Mouse (Mus musculus): Measurements from ENCODE around the gene Cacna2d4.

Gene Cacna2d4

DNA sequence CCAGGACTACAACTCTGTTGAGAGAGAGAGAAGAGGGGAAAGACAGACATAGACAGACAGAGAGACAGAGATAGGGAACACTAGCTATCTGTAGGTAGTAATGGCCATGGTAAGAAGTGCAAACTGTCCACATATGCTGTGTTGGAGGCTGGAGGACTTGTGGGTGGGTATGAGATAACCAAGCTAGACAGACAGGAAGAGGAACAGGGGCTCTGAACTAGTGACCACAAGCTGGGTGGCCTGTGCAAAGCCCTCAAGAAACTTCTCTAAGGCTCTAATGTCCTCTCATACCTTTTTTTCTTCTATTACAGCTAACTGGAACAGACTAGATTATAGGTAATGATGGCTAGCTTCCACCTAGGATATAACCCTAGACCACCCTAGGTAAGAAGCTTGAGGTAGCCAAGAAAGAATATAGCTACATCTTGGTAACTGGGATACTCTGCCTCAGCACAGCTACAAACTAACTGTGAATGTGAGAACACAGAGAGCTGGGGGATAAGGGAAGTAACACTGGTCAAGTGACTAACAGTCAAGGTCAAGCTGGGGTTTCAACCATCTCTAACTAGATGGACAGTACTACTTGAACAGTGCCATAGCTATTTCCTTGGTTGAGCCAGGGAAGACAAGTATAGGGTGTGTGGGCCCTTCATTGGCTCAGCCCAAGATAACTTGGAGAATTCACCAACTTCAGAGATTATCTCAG, 136.8 kb downstream of the Cacna2d4 start:
- TF ChIP-seq GATA4 (IDR thresholded peaks at IDR 0.05; ENCODE audit: insufficient replicate concordance, low read length) = no peak

DNA sequence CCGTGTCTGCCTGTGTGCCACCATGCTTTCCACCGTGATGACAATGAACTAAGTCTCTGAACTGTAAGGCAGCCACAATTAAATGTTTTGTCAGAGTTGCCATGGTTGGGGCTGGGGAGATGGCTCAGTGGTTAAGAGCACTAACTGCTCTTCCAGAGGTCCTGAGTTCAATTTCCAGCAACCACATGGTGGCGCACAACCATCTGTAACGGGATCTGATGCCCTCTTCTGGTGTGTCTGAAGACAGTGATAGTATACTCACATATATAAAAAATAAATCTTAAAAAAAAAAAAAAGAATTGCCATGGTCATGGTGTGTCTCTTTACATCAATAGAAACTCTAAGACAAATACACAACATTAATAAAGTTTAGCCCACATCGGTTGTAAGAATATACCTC, 138.7 kb downstream of the Cacna2d4 start:
- no peak for TF ChIP-seq GATA4 (IDR thresholded peaks at IDR 0.05; ENCODE audit: insufficient replicate concordance, low read length)

DNA sequence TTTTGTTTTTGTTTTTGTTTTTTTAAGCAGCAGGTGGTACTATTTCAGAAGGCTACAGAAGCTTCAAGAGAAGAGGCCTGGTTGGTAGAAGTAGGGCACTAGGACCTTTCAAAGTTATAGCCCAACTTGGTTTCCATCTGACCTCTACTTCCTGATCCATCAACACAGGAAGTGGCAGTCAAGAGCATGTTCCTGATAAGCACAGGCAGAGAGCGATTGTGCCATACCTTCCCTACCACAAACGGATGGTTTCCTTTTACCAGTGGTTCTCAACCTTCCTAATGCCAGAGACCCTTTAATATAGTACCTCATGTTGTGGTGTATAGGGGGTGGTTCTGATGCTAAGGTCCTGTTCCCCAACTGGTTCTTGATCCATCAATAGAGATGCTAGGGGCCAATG, 141.3 kb downstream of the Cacna2d4 start:
- TF ChIP-seq GATA4 (IDR thresholded peaks at IDR 0.05; ENCODE audit: insufficient replicate concordance, low read length) = peak; percentile 77; the same call in 1 of the 2 replicates

DNA sequence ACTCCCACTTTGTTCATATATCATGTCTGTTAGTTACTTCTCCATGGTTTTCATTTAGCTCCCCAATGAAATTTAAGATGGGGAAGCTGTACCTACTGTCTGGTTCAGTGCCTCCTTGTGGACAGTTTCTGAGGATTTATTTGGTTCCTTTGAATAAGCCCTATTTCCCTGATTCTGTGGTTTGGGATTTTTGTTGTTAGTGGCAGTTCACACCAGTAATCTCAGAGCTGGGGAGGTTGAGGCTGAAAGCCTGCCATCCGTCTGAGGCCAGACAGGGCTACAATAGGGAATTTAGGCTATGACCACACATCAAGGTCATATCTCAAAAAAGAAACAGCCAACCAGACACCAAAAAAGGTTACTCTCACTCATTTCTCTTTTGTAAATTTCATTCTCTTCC, 142.3 kb downstream of the Cacna2d4 start:
- no peak for TF ChIP-seq GATA4 (IDR thresholded peaks at IDR 0.05; ENCODE audit: insufficient replicate concordance, low read length)

DNA sequence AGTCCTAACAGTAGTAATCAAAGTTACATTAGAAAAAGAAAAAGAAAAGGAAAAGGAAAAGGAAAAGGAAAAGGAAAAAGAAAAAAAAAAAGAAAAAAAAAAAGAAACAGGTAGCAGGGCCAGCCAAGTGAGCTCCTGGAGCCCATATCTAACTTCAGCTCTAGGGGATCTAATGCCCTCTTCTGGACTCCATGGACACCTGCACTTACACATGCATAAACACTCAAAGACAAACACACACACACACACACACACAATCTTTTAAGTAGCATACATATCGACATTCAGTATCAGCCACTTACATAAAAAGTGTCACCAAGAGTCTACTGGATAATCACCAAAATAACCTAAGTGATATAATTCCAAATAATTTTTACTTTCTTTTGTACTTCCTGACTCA, 149.3 kb downstream of the Cacna2d4 start:
- no peak for TF ChIP-seq GATA4 (IDR thresholded peaks at IDR 0.05; ENCODE audit: insufficient replicate concordance, low read length)

DNA sequence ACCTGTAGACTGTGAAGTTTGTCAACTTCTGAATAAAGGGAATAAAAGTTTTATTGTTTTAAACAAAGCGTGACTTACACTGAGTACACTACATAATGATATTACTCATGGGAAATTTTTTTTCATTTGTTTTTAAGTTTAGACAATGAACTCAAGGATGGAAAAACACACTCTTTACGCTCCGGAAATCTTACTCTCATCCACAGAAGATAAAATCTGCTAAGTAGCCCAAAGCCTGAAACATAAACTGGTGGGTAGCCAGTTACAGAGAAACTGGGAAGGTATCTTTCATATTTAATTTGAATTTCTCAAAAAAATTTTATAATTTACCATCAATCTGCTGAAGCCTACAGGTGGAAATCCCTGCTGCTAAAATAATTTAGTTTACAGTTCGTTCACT, 150.1 kb downstream of the Cacna2d4 start:
- TF ChIP-seq GATA4 (IDR thresholded peaks at IDR 0.05; ENCODE audit: insufficient replicate concordance, low read length) = no peak

DNA sequence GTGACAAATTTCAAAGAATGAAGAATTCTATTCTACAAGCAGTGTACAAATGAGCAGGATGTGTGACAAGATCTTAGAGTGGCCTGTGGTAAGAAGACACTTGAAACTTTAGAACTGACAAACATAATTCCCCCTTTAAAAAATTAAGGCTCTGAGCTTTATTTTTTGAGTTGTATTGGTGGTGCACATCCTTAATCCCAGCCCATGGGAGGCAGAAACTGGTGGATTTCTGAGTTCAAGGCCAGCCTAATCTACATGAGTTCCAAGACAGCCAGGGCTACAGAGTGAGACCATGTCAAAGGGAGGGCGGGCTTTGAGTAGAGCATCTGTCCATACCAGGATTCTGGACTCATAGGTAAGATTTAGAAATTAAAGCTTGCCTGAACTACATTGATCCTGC, 150.5 kb downstream of the Cacna2d4 start:
- no peak for TF ChIP-seq GATA4 (IDR thresholded peaks at IDR 0.05; ENCODE audit: insufficient replicate concordance, low read length)

DNA sequence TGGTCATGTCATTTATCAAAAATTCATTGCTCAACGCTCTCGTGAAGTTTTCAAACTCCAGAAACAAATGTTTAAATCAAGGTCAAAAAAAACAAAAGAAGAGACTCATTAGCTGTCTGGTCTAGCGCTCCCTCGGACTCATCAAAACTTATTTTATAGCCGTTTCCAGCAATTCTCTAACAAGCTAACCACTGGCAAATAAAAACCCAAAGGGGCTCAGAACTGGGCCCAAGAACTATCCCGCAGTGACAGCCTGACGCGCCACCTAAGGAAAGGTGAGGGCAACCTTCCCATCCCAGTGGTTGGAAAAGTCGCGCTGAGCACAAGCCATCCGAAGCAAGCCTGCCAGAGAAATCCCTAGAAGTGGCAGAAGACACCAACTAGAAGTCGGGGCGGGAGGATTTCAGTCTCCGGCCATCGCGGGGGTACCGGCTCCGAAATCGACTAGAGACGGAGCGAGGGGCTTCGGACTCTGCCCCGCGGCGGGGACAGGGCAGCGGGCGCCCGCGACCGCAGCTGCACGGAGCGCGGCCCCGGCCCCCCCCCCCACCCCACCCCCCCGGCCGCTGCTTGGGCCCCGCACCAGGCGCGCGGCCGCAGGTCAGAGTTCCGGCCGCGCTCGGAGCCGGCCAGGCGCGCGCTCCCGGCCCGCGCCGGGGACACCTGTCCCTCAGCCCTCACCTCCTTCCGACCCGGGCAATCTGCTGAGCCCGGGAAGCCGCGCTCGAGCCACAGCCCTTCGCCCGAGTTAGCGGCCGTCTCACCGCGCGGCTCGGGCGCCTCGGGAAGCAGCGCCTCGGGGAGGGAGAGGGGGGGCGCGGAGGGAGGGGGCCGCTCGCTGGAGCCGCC, 151.7 kb downstream of the Cacna2d4 start:
- no peak for TF ChIP-seq GATA4 (IDR thresholded peaks at IDR 0.05; ENCODE audit: insufficient replicate concordance, low read length)

DNA sequence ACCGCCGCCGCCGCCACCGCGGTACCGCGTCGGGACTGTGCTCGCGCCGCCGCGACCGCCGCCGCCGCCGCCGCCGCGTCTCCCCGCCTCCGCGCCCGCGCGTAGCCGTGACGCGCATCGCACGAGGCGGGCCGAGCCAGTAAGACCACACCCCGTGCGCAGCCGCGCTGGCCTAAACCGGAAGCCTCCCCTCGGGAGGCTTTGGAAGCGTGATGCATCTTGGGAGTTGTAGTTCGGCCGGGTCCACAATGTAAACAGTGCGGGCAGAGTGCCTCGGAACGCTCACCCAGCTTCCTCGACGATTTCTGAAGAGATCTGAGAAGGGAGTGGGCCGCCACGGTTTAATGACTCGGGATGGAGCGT, 152.3 kb downstream of the Cacna2d4 start:
- TF ChIP-seq GATA4 (IDR thresholded peaks at IDR 0.05; ENCODE audit: insufficient replicate concordance, low read length) = no peak

DNA sequence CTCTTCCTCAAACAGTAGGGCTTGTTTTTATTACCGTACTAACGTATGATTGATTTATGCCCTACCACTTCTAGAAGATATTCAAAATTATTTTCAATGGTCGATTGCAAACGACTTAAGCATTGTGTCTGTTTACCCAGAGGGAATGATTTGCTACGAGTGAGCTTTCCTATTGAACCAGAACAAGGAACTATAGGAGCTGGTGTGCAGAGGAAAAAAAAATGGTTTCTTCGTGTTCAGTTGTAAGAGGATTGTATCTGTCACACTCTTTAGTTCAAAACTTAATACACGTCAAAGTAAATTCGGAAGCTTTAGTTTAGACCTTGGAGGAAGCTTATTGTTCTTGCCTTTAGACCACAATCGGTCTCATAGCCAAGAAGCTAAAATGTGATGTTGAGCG, 152.8 kb downstream of the Cacna2d4 start:
- no peak for TF ChIP-seq GATA4 (IDR thresholded peaks at IDR 0.05; ENCODE audit: insufficient replicate concordance, low read length)

DNA sequence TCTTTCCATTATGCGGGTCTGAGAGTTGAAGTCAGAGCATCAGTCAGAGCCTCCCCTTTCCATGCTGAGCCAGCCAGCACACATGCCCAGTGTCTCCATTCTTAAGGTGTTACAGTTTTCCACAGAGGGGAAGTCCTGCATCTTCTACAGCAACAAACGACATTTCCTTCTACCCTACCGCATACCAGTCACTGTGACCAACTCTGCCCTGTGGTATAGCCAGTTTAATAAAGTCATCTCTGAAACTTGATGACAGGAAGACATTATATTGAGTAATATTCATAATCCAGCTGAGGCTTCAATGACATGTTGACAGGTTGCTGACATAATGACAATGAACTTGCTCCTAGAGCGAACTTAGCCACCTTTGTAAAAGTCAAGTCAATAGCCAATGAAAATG, 154.4 kb downstream of the Cacna2d4 start:
- no peak for TF ChIP-seq GATA4 (IDR thresholded peaks at IDR 0.05; ENCODE audit: insufficient replicate concordance, low read length)

DNA sequence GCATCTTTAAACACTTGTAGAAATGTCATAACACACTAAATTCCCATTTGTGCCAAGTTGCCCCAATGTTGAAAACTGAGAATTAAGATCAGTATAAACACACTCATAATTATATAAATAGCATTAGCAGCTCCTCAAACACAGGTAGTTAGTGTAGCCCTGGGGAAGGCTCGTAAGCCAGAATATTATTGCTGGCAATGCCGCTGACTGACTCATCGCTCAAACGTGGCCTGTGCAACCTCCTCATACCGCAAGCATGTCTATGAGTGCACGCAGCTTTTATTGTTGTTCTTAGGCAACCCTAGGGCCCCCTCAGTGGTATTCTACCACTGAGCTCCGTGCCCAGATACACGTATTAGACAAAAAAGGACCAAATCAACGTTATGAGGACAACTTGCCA, 156.5 kb downstream of the Cacna2d4 start:
- TF ChIP-seq GATA4 (IDR thresholded peaks at IDR 0.05; ENCODE audit: insufficient replicate concordance, low read length) = no peak

DNA sequence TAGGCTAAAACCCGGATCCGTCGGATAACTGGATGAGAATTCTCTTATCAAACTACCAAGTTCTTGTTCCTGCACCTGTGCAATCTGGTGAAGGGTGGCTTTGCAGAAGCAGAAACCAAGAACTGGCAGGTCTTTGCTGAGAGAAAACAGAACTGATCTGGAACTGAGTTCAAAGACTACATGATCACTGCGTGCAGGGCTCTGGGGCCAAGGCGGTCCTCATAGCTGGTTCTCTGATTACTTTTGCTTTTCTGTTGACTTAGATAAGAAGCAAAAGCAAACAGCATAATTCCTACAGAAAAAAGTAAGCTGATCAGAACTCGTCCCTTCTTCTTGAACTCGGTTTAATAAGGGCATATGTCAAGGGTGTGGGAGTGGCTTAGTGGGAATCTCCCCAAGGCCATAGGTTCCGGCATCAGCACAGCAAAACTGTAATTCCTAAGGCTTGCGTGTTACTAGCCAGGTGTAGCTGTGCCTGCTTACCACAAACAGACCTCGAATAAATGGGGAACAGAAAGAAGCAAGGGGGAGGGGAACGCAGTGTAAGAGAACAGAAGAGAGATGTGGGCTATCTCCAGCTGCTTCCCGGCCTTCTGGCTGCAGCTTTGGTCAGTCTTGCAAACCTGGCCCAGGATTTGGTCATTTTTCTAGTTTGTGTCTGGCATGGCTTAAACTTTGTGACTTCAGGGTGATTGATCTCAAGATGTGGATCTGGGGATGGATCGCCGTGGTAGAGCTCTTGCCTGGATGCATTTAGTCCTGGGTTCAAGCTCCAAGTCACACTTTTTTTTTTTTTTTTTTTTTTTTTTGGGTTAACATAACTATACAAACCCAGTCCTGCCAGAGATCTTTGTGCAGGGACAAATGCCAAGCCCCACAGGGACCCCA, 159.3 kb downstream of the Cacna2d4 start:
- peak; percentile 42; the same call in 1 of the 2 replicates for TF ChIP-seq GATA4 (IDR thresholded peaks at IDR 0.05; ENCODE audit: insufficient replicate concordance, low read length)

DNA sequence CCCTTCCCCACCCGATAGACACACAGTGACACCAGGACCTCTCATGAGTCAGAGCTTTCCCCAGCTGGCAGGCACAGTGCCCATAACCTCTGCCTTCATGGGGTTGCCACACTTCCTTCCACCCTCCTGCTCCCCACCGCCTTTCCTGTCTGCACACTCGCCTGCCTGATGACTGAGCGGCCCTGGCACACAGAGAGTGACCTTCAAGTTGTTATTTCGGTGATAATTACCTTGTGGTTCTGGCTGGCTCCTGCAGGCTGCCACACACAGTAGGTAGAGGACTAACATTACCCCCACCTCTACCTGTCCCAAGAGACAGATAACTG, 159.9 kb downstream of the Cacna2d4 start:
- TF ChIP-seq GATA4 (IDR thresholded peaks at IDR 0.05; ENCODE audit: insufficient replicate concordance, low read length) = peak; percentile 16; the same call in 1 of the 2 replicates

DNA sequence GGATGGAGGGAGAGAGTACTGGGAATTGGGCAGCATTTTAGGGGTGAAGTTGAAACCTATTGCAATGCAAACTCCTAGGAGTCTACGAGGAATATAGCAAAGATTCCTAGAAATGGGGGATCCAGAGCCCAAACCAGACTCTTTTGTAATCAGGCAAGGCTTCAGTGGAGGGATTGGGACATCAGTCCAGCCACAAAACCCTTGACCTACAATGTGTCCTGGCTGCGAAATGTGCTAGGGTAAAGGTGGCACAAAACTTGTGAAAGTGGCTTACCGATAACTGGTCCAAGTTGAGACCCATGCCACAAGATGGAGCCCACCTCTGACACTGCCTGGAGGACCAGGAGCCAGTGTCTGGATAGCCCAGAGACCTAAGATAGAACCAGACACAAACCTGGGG, 163.0 kb downstream of the Cacna2d4 start:
- TF ChIP-seq GATA4 (IDR thresholded peaks at IDR 0.05; ENCODE audit: insufficient replicate concordance, low read length) = no peak

DNA sequence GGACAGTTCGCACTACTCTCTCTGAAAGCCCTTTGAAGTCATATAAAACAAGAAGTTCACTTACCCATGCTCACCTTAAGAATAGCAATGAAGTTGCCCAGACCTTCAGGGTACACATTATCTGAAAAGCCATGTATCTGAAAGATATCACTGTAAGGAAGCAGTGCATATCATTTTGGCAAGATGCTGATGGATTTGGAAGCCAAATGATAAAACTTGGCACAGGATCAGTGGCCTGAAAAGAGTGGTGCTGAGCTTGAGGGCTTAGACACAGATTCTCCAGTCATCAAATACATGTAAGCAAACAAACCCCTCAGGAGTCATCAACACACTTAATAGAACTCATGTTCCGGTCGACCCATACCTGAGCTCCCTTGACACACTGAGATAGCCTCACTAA, 164.3 kb downstream of the Cacna2d4 start:
- no peak; the same call in 1 of the 2 replicates for TF ChIP-seq GATA4 (IDR thresholded peaks at IDR 0.05; ENCODE audit: insufficient replicate concordance, low read length)

Measured in liver, adult (tissue).